Mouse (Mus musculus) NIH3T3 (cell line): ENCODE measurements around the gene Armc9.

ENCODE experiments used
- DNase-seq: peaks from one replicate; pipeline ENCODE4 v3.0.0-alpha.2; 2012; ENCODE audit warnings: low read depth

Armc9 gene

DNA sequence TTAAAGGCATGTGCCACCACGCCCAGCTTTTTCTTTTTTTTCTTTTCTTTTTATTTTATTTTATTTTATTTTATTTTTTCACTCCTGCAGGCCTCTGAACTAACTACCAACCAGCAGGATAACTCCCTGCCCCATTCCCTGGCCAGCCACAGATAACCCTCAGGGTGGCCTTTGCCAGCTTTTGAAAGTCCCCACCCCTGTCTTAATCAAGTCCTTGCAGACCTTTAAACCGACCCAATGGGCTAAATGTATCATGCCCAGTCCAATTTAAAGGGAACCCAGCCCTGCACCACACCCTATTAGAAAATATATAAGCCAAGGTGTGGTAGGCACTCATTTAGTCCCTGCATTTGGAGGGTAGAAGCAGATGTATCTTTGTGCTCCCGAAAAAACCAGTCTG is 157.7 kb downstream of the Armc9 start:
- no peak for DNase-seq

DNA sequence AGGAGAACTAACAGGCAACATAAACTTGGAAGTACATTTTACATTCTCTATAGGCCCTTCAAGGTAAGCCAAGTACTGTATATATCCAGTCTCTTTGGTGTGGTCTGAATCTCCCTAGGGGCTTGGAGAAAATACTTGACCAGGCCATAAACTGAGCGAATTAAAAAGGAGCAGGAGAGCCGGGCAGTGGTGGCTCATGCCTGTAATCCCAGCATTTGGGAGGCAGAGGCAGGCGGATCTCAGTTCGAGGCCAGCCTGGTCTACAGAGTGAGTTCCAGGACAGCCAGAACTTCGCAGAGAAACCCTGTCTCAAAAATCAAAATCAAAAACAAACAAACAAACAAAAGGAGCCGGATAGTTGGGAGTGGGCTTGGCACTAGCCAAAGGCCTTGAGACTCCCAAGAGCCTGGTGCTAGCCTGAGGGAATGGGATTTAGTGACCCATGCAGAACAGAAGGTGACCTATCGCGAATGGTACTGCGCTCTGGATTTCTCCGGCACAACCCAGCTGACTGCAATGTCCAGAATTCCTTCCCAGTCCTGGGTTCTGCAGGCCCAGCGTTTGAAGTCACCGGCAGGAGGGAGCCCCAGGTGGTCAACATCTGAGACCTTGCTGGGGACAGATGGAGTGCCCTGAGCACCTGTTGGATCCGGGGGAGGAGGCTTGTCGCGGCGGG is 158.7 kb downstream of the Armc9 start:
- no peak for DNase-seq

DNA sequence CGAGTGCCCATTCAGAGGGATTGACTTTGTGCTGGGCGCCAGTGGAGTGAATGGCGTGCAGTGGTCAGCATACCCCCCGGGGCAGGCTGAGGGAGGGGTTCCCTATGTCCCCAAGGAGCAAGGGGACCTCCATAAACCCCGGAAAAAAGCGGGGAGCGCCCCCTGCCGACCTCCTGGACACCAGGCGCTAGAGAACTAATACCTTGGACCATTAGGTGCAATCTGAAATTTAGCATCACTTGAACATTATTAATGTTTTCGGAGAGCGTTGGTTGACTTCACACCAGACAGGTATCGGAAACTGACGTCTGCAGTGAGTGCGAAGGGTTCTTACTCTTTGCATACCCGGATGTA is 159.2 kb downstream of the Armc9 start:
- DNase-seq: no peak

DNA sequence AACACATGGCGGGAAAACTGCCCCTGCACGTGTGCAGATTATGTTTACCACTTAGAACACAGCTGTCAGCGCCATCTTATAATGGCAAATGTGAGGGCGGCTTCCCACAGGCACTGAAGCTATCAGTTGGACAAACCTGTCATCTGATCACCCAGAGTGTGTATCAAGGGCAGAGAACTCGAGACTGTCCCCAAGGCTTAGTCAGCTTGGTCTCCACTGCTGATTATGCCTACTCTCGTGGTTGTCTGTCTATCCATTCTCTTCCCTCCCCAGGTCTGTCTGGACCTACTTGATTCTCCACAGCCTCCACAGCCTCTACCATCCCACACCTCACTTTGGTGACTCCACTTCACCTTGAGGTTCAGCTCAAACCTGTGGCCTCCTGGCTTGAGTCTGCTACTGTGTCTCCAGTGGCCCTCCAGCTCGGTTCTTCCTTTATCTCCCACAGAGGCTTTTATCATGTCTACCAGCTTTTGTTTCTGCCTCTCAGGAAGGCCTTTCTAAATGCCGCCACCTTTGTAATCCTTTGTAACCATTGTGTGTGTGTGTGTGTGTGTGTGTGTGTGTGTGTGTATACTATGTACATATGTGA is 166.3 kb downstream of the Armc9 start:
- DNase-seq: no peak
